Comparison of ENCODE assay signal across 18 mouse cellular contexts in the genomic region with DNA sequence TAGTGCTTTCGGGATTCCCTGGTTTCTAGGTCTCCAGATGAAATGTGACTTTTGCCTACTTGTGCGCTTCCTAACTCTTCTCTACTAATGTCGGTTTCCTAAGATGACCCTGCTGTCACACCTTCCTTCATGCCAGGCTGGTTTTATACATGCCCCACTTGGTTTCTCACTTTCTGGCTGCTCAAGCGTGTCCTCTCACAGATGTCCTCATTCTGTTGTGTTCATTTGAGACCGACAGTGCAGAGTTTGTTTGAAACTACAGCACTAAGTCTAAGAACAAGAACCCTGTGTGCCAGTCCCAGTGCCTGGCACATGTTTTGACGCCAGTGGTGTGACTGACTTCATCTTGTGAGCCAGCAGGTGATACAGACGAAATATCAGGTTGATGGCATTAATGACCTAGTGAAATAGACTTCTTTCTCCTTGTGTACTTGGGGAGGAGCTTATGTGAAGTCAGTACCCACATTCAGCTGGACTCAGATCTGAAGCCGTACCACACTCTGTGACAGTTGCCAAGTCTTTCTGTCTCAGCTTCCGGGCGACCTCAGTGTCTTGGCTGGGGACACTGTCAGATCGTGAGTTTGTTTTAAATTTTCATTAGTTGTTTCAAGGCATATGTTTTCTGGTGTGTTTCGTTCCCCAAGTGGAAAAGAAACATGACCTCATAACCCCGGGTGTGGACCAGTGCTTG. TPM values are rescaled to one million over a fixed set of nuclear protein-coding genes. Genes with fewer than 3 reads are reported as not detected.
DNase-seq lines count a peak whose midpoint lies in the region; ATAC-seq and TF ChIP-seq lines count a peak whose summit lies in the region.
"Had no signal": no experiment of that assay in that cellular context is flagged by ENCODE, and none has a peak within 500 bp of the region (broad histone marks: within the 10 kb centered on the region; RNA-seq: fewer than 3 reads in every experiment).

No protein-coding gene starts in this region.

- peaks cover 20% of the 10 kb centered on the region for H3K36me3 ChIP-seq in forebrain, embryonic 15.5 days
- H3K36me3 ChIP-seq in forebrain, embryonic 10.5 days (replicated peaks) = peaks cover 82% of the 10 kb centered on the region
- H3K36me3 ChIP-seq in kidney, adult 2 months (ENCODE audit: control insufficient read depth, insufficient read depth, low read length) = peaks cover 4% of the 10 kb centered on the region; the same call in 1 of the 2 replicates

- H3K4me2 ChIP-seq in forebrain, embryonic 15.5 days (replicated peaks) = no peak overlapping the region
- H3K4me2 ChIP-seq: limb, embryonic 13.5 days; midbrain, embryonic 12.5 days had no signal

- DNase-seq in forebrain, embryonic 10.5 days (ENCODE audit: extremely low spot score, low spot score) = no peak
- DNase-seq in kidney, adult 2 months = peak; percentile 50
- DNase-seq in kidney, adult 11 months = no peak
- DNase-seq in A20 (ENCODE audit: low read depth, low spot score) = peak; percentile 87
- DNase-seq in cerebellum, postnatal 14 days = peak; percentile 49 to 69
- DNase-seq in thymus, postnatal 0 days (ENCODE audit: low spot score) = no peak
- no peak for DNase-seq in frontal cortex, adult 2 months (ENCODE audit: extremely low spot score in 1 of 2, low spot score in 1 of 2)
- DNase-seq: thymus, adult 18-20 months had no signal

- H3K9ac ChIP-seq in forebrain, embryonic 15.5 days (replicated peaks) = no peak overlapping the region
- H3K9ac ChIP-seq: limb, embryonic 13.5 days; midbrain, embryonic 12.5 days had no signal

- no peak overlapping the region for H3K27ac ChIP-seq in forebrain, embryonic 15.5 days (replicated peaks)
- no peak overlapping the region for H3K27ac ChIP-seq in forebrain, embryonic 10.5 days
- no peak overlapping the region for H3K27ac ChIP-seq in kidney, adult 2 months (ENCODE audit: insufficient read depth, low read depth, low read length)
- H3K27ac ChIP-seq: limb, embryonic 13.5 days; midbrain, embryonic 12.5 days had no signal

- WGBS in forebrain, embryonic 15.5 days = 71% methylated on average over 13 of the region's 13 CpGs
- 89% methylated on average over 13 of the region's 13 CpGs for WGBS in forebrain, embryonic 10.5 days
- 48% methylated on average over 13 of the region's 13 CpGs for WGBS in kidney, adult 2 months

- H3K4me1 ChIP-seq in forebrain, embryonic 15.5 days = peaks cover 10% of the 10 kb centered on the region
- no peaks in the 10 kb centered on the region for H3K4me1 ChIP-seq in forebrain, embryonic 10.5 days
- H3K4me1 ChIP-seq in kidney, adult 2 months (ENCODE audit: control insufficient read depth, insufficient read depth, low read length) = peaks cover 6% of the 10 kb centered on the region; the same call in 1 of the 2 replicates
- H3K4me1 ChIP-seq: limb, embryonic 13.5 days; midbrain, embryonic 12.5 days had no signal

- no peaks in the 10 kb centered on the region for H3K9me3 ChIP-seq in forebrain, embryonic 15.5 days
- H3K9me3 ChIP-seq in forebrain, embryonic 10.5 days = no peaks in the 10 kb centered on the region
- H3K9me3 ChIP-seq: G1E; limb, embryonic 13.5 days; midbrain, embryonic 12.5 days had no signal

- 0 out of 2 replicates have a peak, but pooled peaks have one; percentile 34 for ATAC-seq in forebrain, embryonic 15.5 days (replicated peaks)
- ATAC-seq: inflammation-experienced regulatory T-cells, adult 6 months had no signal

- no peak overlapping the region for H3K4me3 ChIP-seq in forebrain, embryonic 15.5 days
- no peak overlapping the region for H3K4me3 ChIP-seq in forebrain, embryonic 10.5 days
- no peak overlapping the region for H3K4me3 ChIP-seq in kidney, adult 2 months (ENCODE audit: insufficient read depth, low read depth, low read length)
- H3K4me3 ChIP-seq: limb, embryonic 13.5 days; midbrain, embryonic 12.5 days had no signal

- no peak for TF ChIP-seq POLR2A in kidney, adult 2 months (IDR thresholded peaks at IDR 0.05; ENCODE audit: low read depth, low read length)

- TF ChIP-seq CTCF in kidney, adult 2 months (conservative IDR thresholded peaks at IDR 0.05; ENCODE audit: insufficient read depth, insufficient read length, low read depth, low read length) = no peak

- no peaks in the 10 kb centered on the region for H3K27me3 ChIP-seq in forebrain, embryonic 15.5 days
- no peaks in the 10 kb centered on the region for H3K27me3 ChIP-seq in forebrain, embryonic 10.5 days (ENCODE audit: poor library complexity, severe bottlenecking)
- H3K27me3 ChIP-seq in kidney, adult 2 months (replicated peaks; ENCODE audit: control insufficient read depth, insufficient read depth, low read length) = no peaks in the 10 kb centered on the region
- H3K27me3 ChIP-seq: limb, embryonic 13.5 days; midbrain, embryonic 12.5 days had no signal

RNA-seq across cellular contexts. Expression of gene Gm5129, which starts 37.9 kb away (rescaled TPM):
- not detected in 2 replicates for polyA plus RNA-seq in forebrain, embryonic 15.5 days (2015; fragmentation: Nextera tagmentation; extraction: Ambion mirVana)
- not detected in 2 replicates for polyA plus RNA-seq in forebrain, embryonic 10.5 days (2016; fragmentation: Nextera tagmentation; extraction: Ambion mirVana)
- polyA plus RNA-seq in kidney, adult 2 months (2012; rRNA removed) = not detected in 2 replicates
- not detected in 2 replicates for polyA plus RNA-seq in thymus, postnatal 0 days (2015; fragmentation: Nextera tagmentation; extraction: Ambion mirVana)
- polyA plus RNA-seq in frontal cortex, adult 2 months (2012; rRNA removed) = not detected in 2 replicates
- polyA plus RNA-seq: embryonic facial prominence, embryonic 11.5 days; forebrain, embryonic 14.5 days; inflammation-experienced regulatory T-cells, adult 6 months; limb, embryonic 13.5 days; lung, postnatal 0 days; midbrain, embryonic 12.5 days; neural tube, embryonic 11.5 days; spleen, adult 2 months had no signal

RNA-seq across cellular contexts. Expression of gene Dnajb6, which starts 38.1 kb away (rescaled TPM):
- polyA plus RNA-seq in forebrain, embryonic 15.5 days (2015; fragmentation: Nextera tagmentation; extraction: Ambion mirVana) = 323 and 340 TPM in 2 replicates
- polyA plus RNA-seq in forebrain, embryonic 10.5 days (2016; fragmentation: Nextera tagmentation; extraction: Ambion mirVana) = 175 and 181 TPM in 2 replicates
- polyA plus RNA-seq in kidney, adult 2 months (2012; rRNA removed) = 49.8 and 58.7 TPM in 2 replicates
- 179 and 189 TPM in 2 replicates for polyA plus RNA-seq in thymus, postnatal 0 days (2015; fragmentation: Nextera tagmentation; extraction: Ambion mirVana)
- 195 and 200 TPM in 2 replicates for polyA plus RNA-seq in frontal cortex, adult 2 months (2012; rRNA removed)

Comparison
In these comparisons a context has a peak if more than half of its experiments do, and no peak if none do; other contexts are left out.
1. DNase-seq: peak in kidney, adult 2 months (single experiment), A20 (single experiment) and cerebellum, postnatal 14 days (2 of 2); none in forebrain, embryonic 10.5 days (single experiment), kidney, adult 11 months (single experiment), thymus, postnatal 0 days (single experiment) and frontal cortex, adult 2 months (0 of 2).